Mouse (Mus musculus) bone marrow, adult 2 months (tissue): ENCODE measurements around the gene Klkb1.

ENCODE experiments used
- CTCF ChIP-seq: fragments of 200-500 bp; IDR thresholded peaks from 2 replicates; pipeline ENCODE4 v1.5.1; 2011; ENCODE audit warnings: low read length, control low read depth; ENCODE audit not compliant: control insufficient read depth, insufficient read depth
- POLR2A ChIP-seq: fragments of 200-500 bp; IDR thresholded peaks from 2 replicates; pipeline ENCODE4 v1.6.1; 2011; ENCODE audit warnings: low read depth, mild to moderate bottlenecking, control low read depth, low read length, borderline replicate concordance; ENCODE audit not compliant: control insufficient read depth

- TF ChIP-seq CTCF (no peak), POLR2A (no peak)
These were observed 56.4 kb downstream of the Klkb1 start for GRCm38 (mm10) chr8:45238282-45238681.
